Mouse (Mus musculus) embryonic facial prominence, embryonic 11.5 days (tissue): ENCODE results near the gene Tdrd5. TPM values are rescaled to one million over a fixed set of nuclear protein-coding genes. Genes with fewer than 3 reads are reported as not detected.
"Not testable (repeated sequence)": the region's sequence is repeated elsewhere in the genome, so short reads cannot be mapped to it uniquely, and the experiment has no call there.

Source experiments
- ATAC-seq: fragments of 200-750 bp; cut with Nextera tagmentation; replicated peaks from 2 replicates; pipeline ENCODE4 v1.8.0; 2017; ENCODE audit warnings: low read depth; ENCODE audit not compliant: insufficient number of reproducible peaks, low FRiP score, low TSS enrichment
- DNase-seq: peaks from one replicate; pipeline ENCODE4 v3.0.0-alpha.2; 2015; ENCODE audit warnings: low spot score
- H3K27ac ChIP-seq: fragments of 300-500 bp; sonication (generic); replicated peaks from 2 replicates; pipeline ENCODE4 v1.5.1; 2014; ENCODE audit warnings: mild to moderate bottlenecking, low read depth, low read length, control low read depth
- H3K27me3 ChIP-seq: fragments of 300-500 bp; sonication (generic); 2 replicates; pipeline ENCODE4 v1.6.1; 2014; ENCODE audit warnings: mild to moderate bottlenecking, low read length, moderate library complexity, mixed read lengths; ENCODE audit not compliant: control insufficient read depth, insufficient read depth
- H3K36me3 ChIP-seq: fragments of 300-500 bp; sonication (generic); replicated peaks from 2 replicates; pipeline ENCODE4 v1.6.1; 2014; ENCODE audit warnings: low read depth, mild to moderate bottlenecking, low read length, moderate library complexity, mixed read lengths; ENCODE audit not compliant: control insufficient read depth, insufficient read depth
- H3K4me1 ChIP-seq: fragments of 300-500 bp; sonication (generic); 2 replicates; pipeline ENCODE4 v1.6.1; 2014; ENCODE audit warnings: low read length, mixed read lengths; ENCODE audit not compliant: control insufficient read depth, insufficient read depth
- H3K4me2 ChIP-seq: fragments of 300-500 bp; sonication (generic); 2 replicates; pipeline ENCODE4 v1.6.1; 2014; ENCODE audit warnings: low read depth, mild to moderate bottlenecking, control low read depth, low read length, moderate library complexity
- H3K4me3 ChIP-seq: fragments of 300-500 bp; sonication (generic); 2 replicates; pipeline ENCODE4 v1.5.1; 2014; ENCODE audit warnings: low read depth, low read length, control low read depth
- H3K9ac ChIP-seq: fragments of 300-500 bp; sonication (generic); replicated peaks from 2 replicates; pipeline ENCODE4 v1.6.1; 2014; ENCODE audit warnings: mild to moderate bottlenecking, control low read depth, low read length
- H3K9me3 ChIP-seq: fragments of 300-500 bp; sonication (generic); replicated peaks from 2 replicates; pipeline ENCODE4 v1.6.1; 2016; ENCODE audit warnings: mild to moderate bottlenecking, low read length, inconsistent platforms, mixed read lengths; ENCODE audit not compliant: control insufficient read depth
- WGBS: fragments of 180-500 bp; shearing (Covaris S2); extraction: QIAGEN DNeasy Blood & Tissue Kit; methylation state at CpG from one replicate; pipeline ENCODE4 v1.1.7; 2014; 5-methylcytosine and 5-hydroxymethylcytosine counted together
- polyA plus RNA-seq: library from polyadenylated mRNA; unstranded; fragments of >200 nt; fragmentation: Nextera tagmentation; extraction: Ambion mirVana; gene quantifications from 2 replicates; pipeline ENCODE4 v1.2.1, GENCODE M21; 2014

Tdrd5 gene
- polyA plus RNA-seq, 1 experiment from 2014 or later = 0.25 TPM

DNA sequence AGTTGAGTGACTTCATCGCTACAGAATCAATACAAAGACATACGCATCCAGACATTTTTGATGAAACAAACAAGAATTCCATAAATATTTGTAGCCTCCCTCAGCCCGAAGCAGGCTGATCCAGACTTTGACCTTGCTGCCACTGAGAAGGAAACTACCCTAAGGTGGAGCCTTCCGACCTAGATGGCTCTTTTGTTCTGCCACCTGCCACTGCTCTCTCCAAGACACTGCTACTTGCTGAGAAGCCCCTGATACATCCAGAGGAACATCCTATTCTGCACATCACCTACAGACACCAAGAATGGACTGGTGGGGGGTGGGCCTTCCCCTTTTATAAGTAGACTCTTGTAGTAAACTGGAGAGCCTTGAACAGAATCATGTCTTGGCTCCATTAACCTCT, 52.4 kb downstream of the Tdrd5 start:
- not testable (repeated sequence) for H3K4me1 ChIP-seq, H3K27ac ChIP-seq, H3K27me3 ChIP-seq, H3K4me3 ChIP-seq, H3K9ac ChIP-seq, H3K9me3 ChIP-seq, DNase-seq, H3K36me3 ChIP-seq, H3K4me2 ChIP-seq, ATAC-seq
- 82% methylated on average over 4 of the region's 4 CpGs for WGBS

DNA sequence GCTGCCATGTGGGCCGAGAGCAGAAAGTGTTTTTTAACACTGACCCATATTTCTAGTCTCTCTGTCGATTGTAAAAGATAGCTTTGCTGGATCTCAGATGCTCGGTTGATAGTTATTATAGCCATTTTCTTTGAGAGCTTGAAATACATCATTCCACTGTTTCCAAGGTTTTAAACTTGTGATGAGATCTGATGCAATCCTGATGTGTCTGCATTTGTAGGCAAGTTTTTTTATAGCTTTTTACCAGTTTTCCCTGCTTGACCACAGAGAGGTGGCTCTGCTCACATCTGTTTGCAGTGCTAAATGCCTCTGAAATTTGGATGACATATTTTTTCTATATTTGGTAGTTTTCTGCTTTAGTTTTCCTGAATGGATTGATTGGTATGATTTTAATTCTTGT, 55.6 kb downstream of the Tdrd5 start:
- no peaks in the 10 kb centered on the region for H3K4me1 ChIP-seq
- no peak for DNase-seq
- no peaks in the 10 kb centered on the region for H3K36me3 ChIP-seq
- no peak overlapping the region for H3K4me2 ChIP-seq
- H3K27me3 ChIP-seq = no peaks in the 10 kb centered on the region
- no peak overlapping the region for H3K27ac ChIP-seq
- no peak for ATAC-seq
- H3K4me3 ChIP-seq = no peak overlapping the region
- no peaks in the 10 kb centered on the region for H3K9me3 ChIP-seq
- no peak overlapping the region for H3K9ac ChIP-seq
- WGBS = 85% methylated on average over 3 of the region's 3 CpGs

DNA sequence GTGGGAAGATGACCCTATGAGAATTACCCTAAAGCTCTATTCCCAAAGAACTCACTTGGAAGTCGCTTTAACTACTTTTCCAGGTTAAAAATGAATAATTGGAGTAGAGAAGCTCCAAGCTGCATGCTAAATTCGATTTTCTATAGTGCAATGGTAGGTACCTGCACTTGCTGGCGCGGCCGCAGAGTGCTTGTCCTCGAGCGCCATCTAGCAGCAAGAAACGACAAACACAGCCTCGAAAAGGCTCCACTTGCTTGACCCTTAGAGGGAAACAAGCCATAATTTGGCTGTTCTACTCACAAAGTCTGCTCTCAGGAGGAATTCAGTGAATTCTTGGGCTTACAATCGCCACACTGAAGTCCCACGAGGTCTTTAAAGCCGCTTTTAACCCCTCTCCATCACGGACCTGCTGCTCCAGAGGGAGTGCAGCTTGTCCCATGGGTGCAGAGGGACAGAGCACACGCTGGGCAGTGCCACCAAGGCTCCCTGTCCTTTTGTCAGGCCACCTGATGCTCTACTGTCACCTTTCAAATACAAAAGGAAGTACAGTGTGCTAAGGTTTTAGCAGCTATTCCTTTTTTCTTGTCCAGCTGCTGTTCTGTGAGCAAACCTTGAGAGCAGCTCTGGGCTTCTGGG, 61.6 kb downstream of the Tdrd5 start:
- H3K4me1 ChIP-seq = no peaks in the 10 kb centered on the region
- no peak overlapping the region for H3K4me3 ChIP-seq
- no peak overlapping the region for H3K27ac ChIP-seq
- no peak overlapping the region for H3K9ac ChIP-seq
- no peaks in the 10 kb centered on the region for H3K9me3 ChIP-seq
- 9% methylated on average over 14 of the region's 14 CpGs for WGBS
- H3K36me3 ChIP-seq = no peaks in the 10 kb centered on the region
- no peak for ATAC-seq
- H3K27me3 ChIP-seq = no peaks in the 10 kb centered on the region
- DNase-seq = peak; percentile 81
- no peak overlapping the region for H3K4me2 ChIP-seq

GRCm38 (mm10) chr1:156241035-156241434, 62.4 kb downstream of the Tdrd5 start:
- H3K9ac ChIP-seq = no peak overlapping the region
- H3K27me3 ChIP-seq = no peaks in the 10 kb centered on the region
- H3K9me3 ChIP-seq = no peaks in the 10 kb centered on the region
- no peak overlapping the region for H3K4me2 ChIP-seq
- H3K27ac ChIP-seq = no peak overlapping the region
- DNase-seq = peak; percentile 68
- 38% methylated on average over 2 of the region's 2 CpGs for WGBS
- no peaks in the 10 kb centered on the region for H3K36me3 ChIP-seq
- no peaks in the 10 kb centered on the region for H3K4me1 ChIP-seq
- no peak overlapping the region for H3K4me3 ChIP-seq
- no peak for ATAC-seq

DNA sequence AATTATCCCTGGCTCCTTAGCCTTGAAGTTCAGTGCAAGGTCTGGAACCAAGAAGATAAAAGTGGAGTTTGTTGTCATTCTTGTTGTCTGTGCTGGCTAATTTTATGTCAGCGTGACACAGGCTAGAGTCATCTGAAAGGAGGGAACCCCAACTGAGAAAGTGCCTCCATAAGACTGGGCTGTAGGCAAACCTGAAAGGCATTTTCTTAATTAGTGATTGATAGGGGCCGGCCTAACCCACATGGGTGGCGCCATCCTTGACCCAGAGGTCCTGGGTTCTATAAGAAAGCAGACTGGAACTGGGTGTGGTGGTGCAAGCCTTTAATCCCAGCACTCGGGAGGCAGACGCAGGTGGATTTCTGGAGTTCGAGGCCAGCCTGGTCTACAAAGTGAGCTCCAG, 72.3 kb downstream of the Tdrd5 start:
- H3K9me3 ChIP-seq = no peaks in the 10 kb centered on the region
- no peaks in the 10 kb centered on the region for H3K4me1 ChIP-seq
- DNase-seq (no peak), ATAC-seq (peak; percentile 19; the same call in 1 of the 2 replicates)
- WGBS = 79% methylated on average over 6 of the region's 6 CpGs
- no peak overlapping the region for H3K4me3 ChIP-seq
- H3K27ac ChIP-seq = no peak overlapping the region
- H3K27me3 ChIP-seq = no peaks in the 10 kb centered on the region
- no peak overlapping the region for H3K9ac ChIP-seq
- no peaks in the 10 kb centered on the region for H3K36me3 ChIP-seq
- no peak overlapping the region for H3K4me2 ChIP-seq

- H3K27ac ChIP-seq = no peak overlapping the region
- no peaks in the 10 kb centered on the region for H3K4me1 ChIP-seq
- DNase-seq (peak; percentile 77), ATAC-seq (peak; percentile 69)
- no peaks in the 10 kb centered on the region for H3K36me3 ChIP-seq
- H3K4me3 ChIP-seq = no peak overlapping the region
- WGBS = 34% methylated on average over 9 of the region's 9 CpGs
- no peaks in the 10 kb centered on the region for H3K27me3 ChIP-seq
- no peaks in the 10 kb centered on the region for H3K9me3 ChIP-seq
- H3K4me2 ChIP-seq = no peak overlapping the region
- H3K9ac ChIP-seq = no peak overlapping the region
Measured at GRCm38 (mm10) chr1:156230339-156231089, 73.0 kb downstream of the Tdrd5 start.

DNA sequence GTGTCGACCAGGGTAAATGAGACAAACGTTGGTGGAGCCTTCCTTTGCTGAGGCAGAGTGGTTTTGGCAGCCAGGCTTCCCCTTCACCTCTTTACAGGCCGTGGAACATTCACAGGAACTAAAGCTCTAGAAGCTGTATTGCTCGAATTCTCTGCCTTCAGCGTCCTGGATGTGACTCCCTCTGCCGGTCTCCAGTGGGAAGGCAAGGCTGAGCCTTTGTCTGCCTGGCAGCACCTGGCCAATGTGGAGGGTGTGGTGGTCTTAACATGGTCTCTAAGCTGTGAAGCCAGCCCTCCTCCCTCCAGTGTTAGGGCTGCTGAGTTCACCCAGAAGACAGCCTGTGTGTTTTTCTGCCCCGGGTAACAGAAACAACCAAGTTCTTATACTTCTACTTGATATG, 74.0 kb downstream of the Tdrd5 start:
- H3K36me3 ChIP-seq = no peaks in the 10 kb centered on the region
- no peaks in the 10 kb centered on the region for H3K9me3 ChIP-seq
- no peak overlapping the region for H3K4me2 ChIP-seq
- ATAC-seq = no peak
- no peak overlapping the region for H3K9ac ChIP-seq
- H3K4me1 ChIP-seq = no peaks in the 10 kb centered on the region
- DNase-seq = peak; percentile 73
- H3K27ac ChIP-seq = no peak overlapping the region
- no peak overlapping the region for H3K4me3 ChIP-seq
- whole genome bisulfite sequencing = 31% methylated on average over 7 of the region's 7 CpGs
- H3K27me3 ChIP-seq = no peaks in the 10 kb centered on the region

DNA sequence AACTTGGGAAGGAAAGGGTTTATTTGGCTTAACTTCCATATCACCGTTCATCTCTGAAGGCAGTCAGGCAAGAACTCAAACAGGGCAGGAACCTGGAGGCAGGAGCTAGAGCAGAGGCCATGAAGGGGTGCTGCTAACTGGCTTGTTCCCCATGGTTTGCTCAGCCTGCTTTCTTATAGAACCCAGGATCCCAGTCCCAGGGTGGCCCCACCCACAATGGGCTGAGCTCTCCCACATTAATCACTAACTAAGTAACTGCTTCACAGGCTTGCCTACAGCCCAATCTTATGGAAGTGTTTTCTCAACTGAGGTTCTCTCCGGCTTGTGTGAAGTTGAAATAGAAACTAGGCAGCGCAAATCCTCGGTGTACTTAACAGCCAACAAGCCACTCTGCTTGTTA, 74.7 kb downstream of the Tdrd5 start:
- DNase-seq (no peak), ATAC-seq (no peak)
- H3K9me3 ChIP-seq = no peaks in the 10 kb centered on the region
- WGBS = 87% methylated on average over 4 of the region's 4 CpGs
- H3K27me3 ChIP-seq = no peaks in the 10 kb centered on the region
- H3K27ac ChIP-seq = no peak overlapping the region
- H3K4me2 ChIP-seq = no peak overlapping the region
- H3K4me3 ChIP-seq = no peak overlapping the region
- H3K4me1 ChIP-seq = no peaks in the 10 kb centered on the region
- H3K36me3 ChIP-seq = no peaks in the 10 kb centered on the region
- no peak overlapping the region for H3K9ac ChIP-seq
